Mouse (Mus musculus) lung, postnatal 10 days (tissue): ENCODE data around the gene Asic2.

ENCODE experiments used
- DNase-seq: peaks from one replicate; pipeline ENCODE4 v3.0.0; 2021

Gene Asic2

GRCm38 (mm10) chr11:81948021-81948420, 20.2 kb downstream of the Asic2 start:
- DNase-seq, result no peak

- DNase-seq, result no peak
Observed at GRCm38 (mm10) chr11:81942167-81942566, 26.1 kb downstream of the Asic2 start.

GRCm38 (mm10) chr11:81940988-81941387, 27.3 kb downstream of the Asic2 start:
- DNase-seq, result peak; percentile 21

GRCm38 (mm10) chr11:81937516-81937915, 30.7 kb downstream of the Asic2 start:
- no peak for DNase-seq

- no peak for DNase-seq
Observed at GRCm38 (mm10) chr11:81926393-81926792, 41.9 kb downstream of the Asic2 start.

- no peak for DNase-seq
Observed at GRCm38 (mm10) chr11:81923626-81924025, 44.6 kb downstream of the Asic2 start.

- DNase-seq, result no peak
Observed at GRCm38 (mm10) chr11:81923096-81923495, 45.2 kb downstream of the Asic2 start.

GRCm38 (mm10) chr11:81915501-81915900, 52.8 kb downstream of the Asic2 start:
- DNase-seq, result no peak

- DNase-seq, result no peak
Observed at GRCm38 (mm10) chr11:81913071-81913470, 55.2 kb downstream of the Asic2 start.

GRCm38 (mm10) chr11:81909397-81909894, 58.8 kb downstream of the Asic2 start:
- DNase-seq, result no peak

GRCm38 (mm10) chr11:81908760-81909159, 59.5 kb downstream of the Asic2 start:
- no peak for DNase-seq

GRCm38 (mm10) chr11:81902318-81902717, 65.9 kb downstream of the Asic2 start:
- no peak for DNase-seq

- DNase-seq, result no peak
Observed at GRCm38 (mm10) chr11:81897547-81898354, 70.5 kb downstream of the Asic2 start.

GRCm38 (mm10) chr11:81896511-81896910, 71.7 kb downstream of the Asic2 start:
- no peak for DNase-seq

GRCm38 (mm10) chr11:81871506-81872213, 96.6 kb downstream of the Asic2 start:
- no peak for DNase-seq

- no peak for DNase-seq
Observed at GRCm38 (mm10) chr11:81865661-81866382, 102.4 kb downstream of the Asic2 start.

- DNase-seq, result peak; percentile 61
Observed at GRCm38 (mm10) chr11:81860250-81860972, 107.8 kb downstream of the Asic2 start, which contains the start of gene 5530401A14Rik. TSS of gene 5530401A14Rik (plus strand) at chr11:81860673.

GRCm38 (mm10) chr11:81847773-81848490, 120.3 kb downstream of the Asic2 start:
- no peak for DNase-seq

- DNase-seq, result peak; percentile 14
Observed at GRCm38 (mm10) chr11:81845686-81846036, 122.6 kb downstream of the Asic2 start.

GRCm38 (mm10) chr11:81845010-81845685, 123.1 kb downstream of the Asic2 start:
- DNase-seq, result peak; percentile 79

- no peak for DNase-seq
Observed at GRCm38 (mm10) chr11:81841001-81841400, 127.3 kb downstream of the Asic2 start.
